Mouse (Mus musculus) neutrophil, adult 5-6 weeks (primary cell): Measurements from ENCODE around the gene Cst6. TPM values are rescaled to one million over a fixed set of nuclear protein-coding genes. Genes with fewer than 3 reads are reported as not detected.

ENCODE experiments used
- ATAC-seq: fragments of 151-379, 151-347 bp; 2 replicates; pipeline ENCODE4 v1.8.0; 2017; ENCODE audit warnings: mild to moderate bottlenecking, moderate TSS enrichment; ENCODE audit not compliant: insufficient number of reproducible peaks, poor library complexity, low FRiP score, severe bottlenecking; ENCODE audit errors: extremely low read depth
- total RNA-seq: library from RNA; stranded (forward); fragments of 200-1000 nt; gene quantifications from 2 replicates; pipeline ENCODE4 v1.2.3, GENCODE M21; 2017

The Cst6 gene
- total RNA-seq, 1 experiment from 2014 or later, result not detected

- no peak for ATAC-seq
Observed at GRCm38 (mm10) chr19:5362186-5362585, 12.8 kb upstream of the Cst6 start.

- no peak for ATAC-seq
Observed at GRCm38 (mm10) chr19:5356080-5356479, 6.7 kb upstream of the Cst6 start.

- no peak for ATAC-seq
Observed at GRCm38 (mm10) chr19:5353609-5354008, 4.2 kb upstream of the Cst6 start.

GRCm38 (mm10) chr19:5348526-5349501 lies 560 bp downstream of the Cst6 start:
- ATAC-seq, result peak; percentile 37; the same call in 1 of the 2 replicates

DNA sequence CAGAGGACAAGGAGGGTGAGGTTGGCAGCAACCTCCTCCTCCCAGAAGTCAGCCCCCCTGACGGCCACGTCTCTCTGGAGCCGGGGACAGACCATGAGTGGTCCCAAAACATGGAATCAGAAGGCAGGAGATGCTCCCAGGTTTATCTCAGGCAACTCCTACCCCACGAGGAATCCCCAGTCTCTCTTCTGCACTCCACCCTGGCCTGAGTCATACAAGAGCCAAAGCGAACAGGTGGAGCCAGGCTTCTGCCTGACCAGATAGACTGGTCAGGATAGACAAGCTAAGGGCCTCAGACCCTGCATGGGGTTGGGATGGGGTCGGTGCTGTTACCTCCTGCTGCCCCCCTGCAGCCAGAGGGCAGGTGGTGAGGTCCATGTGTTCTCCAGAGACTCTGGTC lies 1.3 kb downstream of the Cst6 start:
- ATAC-seq, result no peak

- no peak for ATAC-seq
Observed at GRCm38 (mm10) chr19:5345297-5346131, 3.9 kb downstream of the Cst6 start.

DNA sequence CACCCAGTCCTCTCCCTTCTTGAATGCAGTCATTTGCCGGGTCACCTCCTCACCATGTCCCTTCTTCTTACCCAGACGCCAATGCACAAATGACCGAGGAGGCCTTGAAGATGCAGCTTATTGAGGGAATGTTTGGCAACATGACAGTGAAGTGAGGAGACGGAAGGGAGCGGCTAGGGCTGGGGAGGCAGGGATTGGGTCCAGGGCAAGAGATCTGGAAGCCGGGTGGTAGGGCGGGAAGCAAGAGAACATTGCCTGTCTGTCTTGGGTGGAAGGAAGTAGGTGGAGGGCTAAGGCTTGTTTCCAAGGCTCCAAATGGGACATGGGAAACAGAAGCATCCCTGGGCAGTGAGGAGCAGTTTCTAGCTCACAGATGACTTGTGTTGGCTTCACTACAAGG lies 8.0 kb downstream of the Cst6 start:
- no peak for ATAC-seq

- ATAC-seq, result peak; percentile 56; the same call in 1 of the 2 replicates
Observed at GRCm38 (mm10) chr19:5337975-5338374, 11.4 kb downstream of the Cst6 start.

- no peak for ATAC-seq
Observed at GRCm38 (mm10) chr19:5335441-5335840, 13.9 kb downstream of the Cst6 start, which contains the start of gene Catsper1. Gene Catsper1 (plus strand): TSS chr19:5335741.

GRCm38 (mm10) chr19:5334741-5335140 lies 14.6 kb downstream of the Cst6 start:
- ATAC-seq, result no peak

GRCm38 (mm10) chr19:5327970-5328369 lies 21.4 kb downstream of the Cst6 start:
- no peak for ATAC-seq

DNA sequence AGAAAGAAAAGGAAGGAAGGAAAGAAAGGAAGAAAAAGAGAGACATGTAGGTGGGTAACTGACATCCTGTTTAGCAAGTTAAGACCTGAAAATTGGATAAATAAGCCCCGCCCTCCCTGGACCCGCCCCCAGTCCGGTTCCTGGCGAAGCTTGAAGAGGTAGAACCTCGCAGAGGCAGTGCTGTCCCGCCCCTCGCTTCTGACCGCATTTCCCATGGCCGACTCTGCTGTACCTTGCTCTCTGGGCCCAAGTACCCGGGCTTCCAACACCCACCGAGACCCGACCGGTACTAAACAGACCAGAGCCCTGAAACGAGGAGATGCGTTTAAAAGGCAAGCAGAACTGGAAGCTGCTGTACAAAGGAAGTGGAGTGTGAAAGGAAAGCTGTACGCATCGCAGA lies 25.6 kb downstream of the Cst6 start:
- ATAC-seq, result no peak

DNA sequence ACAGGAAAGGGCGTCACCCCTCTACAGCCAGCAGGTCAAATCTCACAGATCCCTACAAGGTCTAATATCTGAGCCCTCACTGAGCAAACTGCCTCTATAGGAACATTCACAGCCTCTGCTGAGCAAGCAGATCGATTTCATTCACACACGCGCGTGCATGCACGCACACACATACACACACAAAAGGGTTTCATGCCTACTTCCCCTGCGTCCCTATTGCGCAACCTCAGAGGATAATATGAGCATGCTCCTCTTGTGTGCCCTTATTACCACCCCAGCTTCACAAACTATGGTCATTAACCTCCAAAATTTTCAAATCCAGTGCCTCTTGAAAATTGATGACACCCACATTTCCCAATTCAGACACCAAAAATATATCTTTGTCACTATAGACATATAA lies 36.2 kb downstream of the Cst6 start:
- no peak for ATAC-seq

- no peak for ATAC-seq
Observed at GRCm38 (mm10) chr19:5309025-5309424, 40.3 kb downstream of the Cst6 start.

- no peak for ATAC-seq
Observed at GRCm38 (mm10) chr19:5306968-5307734, 42.2 kb downstream of the Cst6 start.

DNA sequence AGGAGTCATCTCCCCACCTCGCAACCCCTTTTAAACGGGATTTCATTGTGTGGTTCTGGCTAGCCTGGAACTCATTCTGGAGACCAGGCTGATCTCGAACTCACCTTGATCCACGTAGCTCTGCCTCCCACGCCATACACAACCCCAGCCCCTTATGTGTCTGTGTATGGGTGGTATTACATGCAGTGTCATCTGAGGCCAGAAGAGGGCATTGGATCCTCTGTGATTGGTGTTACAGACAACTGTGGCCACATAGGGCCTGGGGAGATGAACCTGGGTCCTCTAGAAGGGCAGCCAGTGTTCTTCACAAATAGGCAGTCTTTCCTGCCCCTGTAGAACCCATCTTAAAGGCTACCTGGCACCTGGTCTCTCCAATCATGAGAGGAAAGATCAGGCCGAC lies 43.1 kb downstream of the Cst6 start:
- no peak for ATAC-seq

DNA sequence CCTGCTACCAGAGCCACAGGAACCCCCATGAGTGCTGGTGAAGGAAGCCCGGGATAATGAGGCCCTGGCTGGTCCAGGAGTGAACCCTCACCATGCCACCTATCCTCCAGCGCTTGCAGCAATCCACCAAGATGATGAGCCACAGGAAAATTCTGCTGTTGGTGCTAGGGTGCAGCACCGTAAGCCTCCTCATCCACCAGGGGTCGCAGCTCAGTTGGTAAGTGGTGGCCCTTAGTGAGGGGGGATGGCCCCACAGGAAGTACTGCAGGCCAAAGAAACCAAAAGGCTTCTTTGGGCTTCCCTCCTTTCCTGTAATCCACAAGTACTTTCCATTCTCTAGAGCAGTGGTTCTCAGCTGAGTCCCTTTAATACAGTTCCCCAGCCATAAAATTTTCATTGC lies 46.9 kb downstream of the Cst6 start:
- ATAC-seq, result peak; percentile 71

DNA sequence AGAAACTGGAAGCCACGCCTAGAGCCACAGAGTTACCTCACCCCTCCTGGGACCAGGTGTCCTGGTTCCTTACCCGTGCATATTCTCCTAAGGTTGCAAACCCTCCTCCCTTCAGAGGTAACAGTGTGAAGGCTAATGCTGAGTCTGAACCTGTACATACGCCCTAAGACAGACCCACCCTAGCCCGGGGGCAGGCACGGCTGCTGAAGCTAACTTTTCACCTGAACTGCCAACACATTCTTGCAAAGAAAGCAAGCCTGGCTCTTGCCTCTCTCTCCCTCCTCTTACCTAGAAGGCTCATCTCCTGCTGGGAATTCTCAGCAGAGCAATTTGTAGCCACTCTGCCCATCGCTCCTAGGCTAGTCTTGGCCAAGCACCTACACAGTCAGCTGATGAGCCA lies 48.8 kb downstream of the Cst6 start:
- ATAC-seq, result no peak
